Mouse (Mus musculus) CH12F3 (cell line): Measurements from ENCODE around the gene Dusp3.

ENCODE experiments used
- in situ Hi-C: fragments of 300-500 bp; cut with MboI; formaldehyde crosslinking; loops from 2 replicates; pipeline ENCODE4 v1.14.3; 2020; ENCODE audit warnings: low sequenced_read_pairs

The Dusp3 gene

GRCm38 (mm10) chr11:101946525-101946924 lies 40.3 kb downstream of the Dusp3 start:
- in situ Hi-C loops: no loop called here

GRCm38 (mm10) chr11:101943055-101943454 lies 43.8 kb downstream of the Dusp3 start:
- in situ Hi-C loops: no loop called here

- in situ Hi-C loops: no loop called here
Observed at GRCm38 (mm10) chr11:101937108-101937507, 49.7 kb downstream of the Dusp3 start.

GRCm38 (mm10) chr11:101936421-101936820 lies 50.4 kb downstream of the Dusp3 start:
- in situ Hi-C loops: no loop called here

- in situ Hi-C loops: no loop called here
Observed at GRCm38 (mm10) chr11:101935743-101936142, 51.1 kb downstream of the Dusp3 start.

GRCm38 (mm10) chr11:101931978-101932377 lies 54.8 kb downstream of the Dusp3 start:
- in situ Hi-C loops: no loop called here

GRCm38 (mm10) chr11:101928030-101928762 lies 58.6 kb downstream of the Dusp3 start:
- in situ Hi-C loops: no loop called here

- in situ Hi-C loops: no loop called here
Observed at GRCm38 (mm10) chr11:101926951-101927589, 59.7 kb downstream of the Dusp3 start.

GRCm38 (mm10) chr11:101925636-101926035 lies 61.2 kb downstream of the Dusp3 start:
- in situ Hi-C loops: no loop called here

- in situ Hi-C loops: loop anchor here (5.0 kb wide), 1 partner anchor 43 kb away; the partner anchor contains the start of gene Sost
Observed at GRCm38 (mm10) chr11:101924441-101924976, 62.3 kb downstream of the Dusp3 start.

GRCm38 (mm10) chr11:101923988-101924387 lies 62.8 kb downstream of the Dusp3 start:
- in situ Hi-C loops: loop anchor here (5.0 kb wide), 1 partner anchor 43 kb away; the partner anchor contains the start of gene Sost

GRCm38 (mm10) chr11:101921361-101921952 lies 65.4 kb downstream of the Dusp3 start:
- in situ Hi-C loops: loop anchor here (5.0 kb wide), 1 partner anchor 46 kb away; the partner anchor contains the start of gene Sost
